Mouse (Mus musculus) embryonic stem cell, embryonic (primary cell): Measurements from ENCODE around the gene Mdm2.

Experiments
- CTCF ChIA-PET, 4 experiments: fragments of 300-600 bp in 2 of 4; fragments of 350-600 bp in 2 of 4; sonication (Branson Sonifier 250); formaldehyde crosslinking; loops; one replicate each; lab custom pipeline; 2022; ENCODE audit warnings: inconsistent platforms in 2 of 4; lab: Charles Lee
- POLR2A ChIA-PET, 4 experiments: fragments of 300-600 bp in 2 of 4; fragments of 350-600 bp in 2 of 4; sonication (Branson Sonifier 250); formaldehyde crosslinking; loops; one replicate each; lab custom pipeline; 2022; ENCODE audit warnings: antibody characterized with exemption in 4 of 4, inconsistent platforms in 1 of 4; lab: Charles Lee

The Mdm2 gene

DNA sequence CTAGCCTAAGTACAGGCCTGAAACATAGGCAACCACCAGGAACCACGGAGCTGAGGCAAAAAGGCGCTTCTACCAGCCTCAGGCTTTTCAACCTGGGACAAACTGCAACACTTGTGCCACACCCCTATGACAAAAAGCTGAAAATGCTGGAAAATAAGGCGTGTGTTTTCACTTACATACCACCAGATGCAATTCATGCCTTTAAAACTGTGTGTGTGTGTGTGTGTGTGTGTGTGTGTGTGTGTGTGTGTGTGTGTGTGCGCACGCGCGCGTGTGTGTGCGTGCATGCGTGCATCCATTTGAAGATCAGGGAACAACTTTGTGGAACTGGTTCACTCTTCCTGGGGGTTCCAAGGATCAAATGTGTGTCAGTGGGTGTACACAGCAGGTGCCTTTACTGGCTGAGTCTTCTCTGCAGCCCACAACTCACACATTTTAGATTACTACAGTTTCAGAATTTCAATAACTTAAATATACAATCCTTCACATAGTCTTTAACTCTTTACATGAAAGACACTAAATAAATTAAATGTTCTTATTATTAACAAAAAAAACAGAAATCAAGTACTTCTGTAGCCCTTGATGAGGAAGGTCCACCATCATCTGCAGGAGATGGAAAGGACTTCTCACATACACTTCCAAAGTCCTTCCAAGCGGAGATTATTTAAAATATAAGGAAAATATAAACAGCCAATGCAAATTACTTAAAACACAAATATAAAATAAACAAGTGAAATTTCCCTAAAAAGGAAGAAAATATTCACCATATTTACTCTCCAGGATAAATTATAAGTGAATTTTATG lies 21.1 kb downstream of the Mdm2 start:
- ChIA-PET POLR2A (interaction anchor here in 2 of 4 experiments (0.6 to 8.8 kb wide), 10 partner anchors 10 to 104 kb away, joined by 3 to 109 read pairs (median 5); partner anchors contain the start of gene Mdm2 (in 2 of the 2)), CTCF (interaction anchor here (0.6 to 1.7 kb wide), 10 partner anchors 10 to 474 kb away, joined by 3 to 5 read pairs (median 3); partner anchors contain the start of gene Mdm1 (in 1 of the 4))

DNA sequence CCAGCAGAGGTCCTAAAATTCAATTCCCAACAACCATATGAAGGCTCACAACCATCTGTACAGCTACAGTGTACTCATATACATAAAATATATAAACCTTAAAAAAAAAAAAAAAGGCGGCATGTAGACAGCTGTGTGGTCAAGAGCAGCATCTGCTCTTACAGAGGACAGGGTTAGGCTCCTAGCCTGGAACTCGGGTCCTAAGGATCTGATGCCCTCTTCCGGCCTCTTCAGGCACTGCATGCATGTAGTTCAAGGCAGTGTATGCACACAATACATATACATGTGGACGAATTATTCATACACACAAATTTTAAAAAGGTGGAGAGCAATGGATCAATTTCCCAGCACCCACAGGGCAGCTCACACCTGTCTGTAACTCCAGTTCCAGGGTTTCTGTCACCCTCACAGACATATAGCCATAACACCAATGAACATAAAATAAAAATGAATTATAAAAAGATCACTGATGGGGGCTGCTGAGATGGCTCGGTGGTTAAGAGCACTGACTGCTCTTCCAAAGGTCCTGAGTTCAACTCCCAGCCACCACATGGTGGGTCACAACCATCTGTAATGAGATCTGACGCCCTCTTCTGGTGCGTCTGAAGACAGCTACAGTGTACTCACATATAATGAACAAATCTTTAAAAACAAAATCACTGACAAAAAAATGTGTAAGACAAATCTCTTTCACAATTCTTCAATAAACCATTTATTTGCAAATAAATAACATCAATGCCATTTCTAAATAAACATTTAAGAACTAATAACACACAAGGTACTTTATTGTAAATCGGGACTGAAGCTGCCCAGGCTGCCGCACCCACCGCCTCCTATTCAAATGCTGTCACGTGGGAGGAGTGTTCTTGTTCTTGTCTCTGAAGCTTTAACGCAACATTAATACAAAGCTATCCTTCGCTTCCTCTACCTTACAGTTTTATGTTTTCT lies 22.1 kb downstream of the Mdm2 start:
- POLR2A ChIA-PET, result interaction anchor here in 3 of 4 experiments (0.5 to 8.8 kb wide), 17 partner anchors 11 to 625 kb away, joined by 3 to 109 read pairs (median 5); partner anchors contain the start of genes Mdm2 (in 2 of the 3) and Cct2 (in 1 of the 3)
- CTCF ChIA-PET, result interaction anchor here (0.5 to 1.7 kb wide), 24 partner anchors 11 to 483 kb away, joined by 3 to 7 read pairs (median 3); partner anchors contain the start of gene Mdm1 (in 1 of the 4)

DNA sequence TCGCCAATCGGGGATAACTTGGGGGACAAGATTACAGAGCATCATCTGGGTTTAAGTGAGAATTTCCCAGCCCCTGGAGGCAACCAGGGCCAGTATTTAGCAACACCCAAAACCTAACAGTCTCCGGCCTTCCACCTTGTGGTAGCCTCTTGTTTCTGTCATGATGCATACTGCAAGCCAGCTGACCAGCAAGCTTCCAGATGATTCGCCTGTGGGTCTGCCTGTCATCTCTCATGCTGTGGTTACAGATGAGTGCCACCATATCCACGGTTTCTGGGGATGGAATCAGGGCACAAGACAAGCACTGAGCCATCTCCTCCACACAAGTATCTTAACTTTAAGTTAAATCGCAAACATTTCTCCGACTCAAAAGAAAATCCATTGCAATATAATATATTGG lies 23.0 kb downstream of the Mdm2 start:
- ChIA-PET POLR2A (interaction anchor here in 3 of 4 experiments (0.5 to 8.8 kb wide), 12 partner anchors 14 to 624 kb away, joined by 3 to 109 read pairs (median 6); partner anchors contain the start of genes Mdm2 (in 2 of the 3) and Cct2 (in 1 of the 3)), CTCF (interaction anchor here in 3 of 4 experiments (0.5 to 1.7 kb wide), 14 partner anchors 13 to 253 kb away, joined by 3 to 7 read pairs (median 3); no protein-coding TSS in a partner anchor)

DNA sequence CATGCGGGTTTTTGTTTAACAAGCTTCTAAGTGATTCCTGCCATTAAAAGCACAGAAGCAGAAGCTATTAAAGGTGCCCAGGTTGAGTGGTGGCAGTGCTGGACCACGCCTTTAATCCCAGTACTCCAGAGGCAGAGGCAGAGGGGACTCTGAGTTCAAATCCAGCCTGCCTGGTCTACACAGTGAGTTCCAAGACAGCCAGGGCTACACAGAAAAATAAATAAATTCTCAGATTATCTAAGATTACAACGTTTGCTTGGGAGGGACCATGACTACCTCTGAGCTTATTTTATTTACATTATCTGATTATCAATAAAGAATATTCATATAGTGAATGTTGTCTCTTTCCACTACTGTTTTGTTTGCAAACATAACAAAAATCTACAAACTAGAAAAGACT lies 23.5 kb downstream of the Mdm2 start:
- CTCF ChIA-PET, result interaction anchor here in 2 of 4 experiments (0.6 to 1.5 kb wide), 3 partner anchors 17 to 65 kb away, joined by 3 to 4 read pairs (median 3); no protein-coding TSS in a partner anchor
- POLR2A ChIA-PET, result interaction anchor here (0.7 to 8.8 kb wide), 12 partner anchors 8 to 231 kb away, joined by 3 to 109 read pairs (median 4); partner anchors contain the start of genes Mdm2 (in 1 of the 4) and Nup107 (in 1 of the 4)

DNA sequence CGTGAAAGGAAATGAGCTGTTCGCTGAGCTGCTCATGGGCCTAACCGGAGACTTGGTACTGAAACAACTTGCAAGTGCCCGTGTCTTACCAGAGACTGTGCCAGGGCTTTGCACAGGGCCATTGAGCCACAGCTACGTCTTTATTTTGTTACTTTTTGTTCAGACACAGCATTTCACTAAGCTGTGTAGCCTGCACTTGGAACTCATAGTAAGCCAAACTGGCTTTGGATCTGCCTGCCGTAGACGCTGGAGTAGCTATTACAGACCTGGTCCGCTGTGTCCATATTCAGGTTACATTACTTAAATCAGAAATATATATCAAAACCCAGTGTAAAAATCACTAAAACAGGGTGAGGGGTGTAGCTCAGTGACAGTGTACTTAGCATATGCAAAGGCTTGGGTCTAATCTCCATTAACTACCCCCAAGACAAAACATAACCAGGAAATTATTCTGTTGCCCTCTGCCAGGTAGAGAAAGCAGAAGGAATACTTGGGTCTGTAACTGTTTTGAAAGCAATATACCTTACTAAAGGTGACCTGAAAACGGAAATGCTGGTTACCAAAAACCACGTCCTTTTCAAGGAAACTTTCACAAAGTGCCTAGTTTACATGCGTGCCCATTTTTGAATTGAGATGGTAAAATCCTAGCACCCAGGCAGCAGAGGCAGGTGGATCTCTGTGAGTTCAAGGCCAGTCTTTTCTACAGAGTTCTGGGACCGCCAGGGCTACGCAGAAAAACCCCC lies 24.5 kb downstream of the Mdm2 start:
- POLR2A ChIA-PET, result interaction anchor here in 3 of 4 experiments (0.8 to 8.8 kb wide), 14 partner anchors 9 to 462 kb away, joined by 3 to 109 read pairs (median 5); partner anchors contain the start of genes Mdm2 (in 1 of the 3), Nup107 (in 1 of the 3) and Yeats4 (in 1 of the 3)
- CTCF ChIA-PET, result interaction anchor here in 2 of 4 experiments (0.6 to 0.9 kb wide), 2 partner anchors 9 to 317 kb away, joined by 3 to 15 read pairs; no protein-coding TSS in a partner anchor

DNA sequence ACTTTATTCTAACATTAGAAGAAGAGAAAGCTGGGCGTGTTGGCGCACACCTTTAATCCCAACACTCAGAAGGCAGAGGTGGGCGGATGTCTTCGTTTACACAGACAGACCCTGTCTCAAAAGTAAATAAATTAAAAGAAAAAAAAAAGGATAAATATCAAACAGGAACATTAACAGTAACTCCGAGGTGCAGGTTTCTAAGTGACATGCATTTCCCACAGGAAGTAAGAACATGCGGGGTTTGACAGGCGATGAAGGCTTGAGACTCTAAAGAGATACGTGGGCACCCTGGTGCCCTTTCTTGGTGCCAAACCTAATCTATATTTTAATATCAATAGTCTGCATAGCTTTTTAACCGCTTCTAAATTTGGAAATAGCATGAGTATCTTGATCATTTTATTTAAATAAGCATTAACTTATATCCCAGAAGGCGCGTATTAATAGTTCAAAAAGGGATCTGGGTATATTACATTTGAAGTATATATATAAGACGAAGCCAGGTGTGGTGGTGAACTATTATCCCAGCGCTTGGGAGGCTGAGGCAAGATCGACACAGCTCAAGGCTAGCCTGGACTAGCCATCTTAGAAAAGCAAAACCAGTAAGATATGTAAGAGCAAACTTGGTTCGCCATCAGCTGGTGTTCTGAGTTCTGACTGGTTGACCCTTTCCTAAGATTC lies 25.2 kb downstream of the Mdm2 start:
- ChIA-PET CTCF (interaction anchor here in 2 of 4 experiments (0.6 to 1.0 kb wide), 4 partner anchors 9 to 316 kb away, joined by 3 to 15 read pairs (median 4); no protein-coding TSS in a partner anchor), POLR2A (interaction anchor here in 2 of 4 experiments (0.6 to 8.8 kb wide), 17 partner anchors 8 to 461 kb away, joined by 3 to 109 read pairs (median 5); partner anchors contain the start of genes Mdm2 (in 1 of the 2), Nup107 (in 1 of the 2) and Yeats4 (in 1 of the 2))

DNA sequence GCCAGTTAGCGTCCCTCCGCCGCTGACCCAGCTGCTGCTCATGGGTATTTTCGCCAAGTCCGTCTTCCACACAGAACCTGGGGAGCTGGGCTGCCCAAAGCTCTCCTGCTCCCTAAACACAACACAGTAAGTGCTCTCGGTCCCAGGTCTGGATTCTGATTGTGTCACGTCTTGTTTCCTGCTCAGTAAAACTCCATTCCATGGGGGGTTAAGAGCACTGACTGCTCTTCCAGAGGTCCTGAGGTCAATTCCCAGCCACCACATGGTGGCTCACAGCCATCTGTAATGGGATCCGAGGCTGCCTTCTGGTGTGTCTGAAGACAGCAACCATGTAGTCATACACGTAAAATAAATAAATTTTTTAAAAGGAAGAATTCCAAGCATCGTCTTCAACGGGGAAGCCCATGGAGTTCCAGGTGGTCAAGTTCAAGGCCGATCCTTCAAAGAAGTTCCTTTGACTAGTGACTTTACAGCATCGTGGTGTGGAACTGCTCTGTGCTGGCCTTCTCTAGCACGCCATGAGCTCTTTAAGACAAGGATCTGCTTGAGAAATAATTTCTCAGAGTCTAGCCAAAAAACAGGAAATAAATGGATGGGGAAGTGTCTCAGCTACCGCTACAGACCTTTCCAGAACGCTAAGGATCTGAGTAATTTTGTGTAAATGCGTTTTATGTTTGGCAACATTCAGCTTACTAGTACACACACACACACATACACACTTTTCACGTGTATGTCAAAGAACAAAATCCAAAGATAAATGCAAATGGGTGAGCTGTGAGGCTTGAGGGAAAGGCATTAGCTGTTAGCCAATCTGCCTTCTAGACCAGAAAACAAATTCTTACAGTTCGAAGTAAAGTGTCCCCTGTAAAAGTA lies 26.0 kb downstream of the Mdm2 start:
- POLR2A ChIA-PET, result interaction anchor here in 3 of 4 experiments (0.5 to 8.8 kb wide), 15 partner anchors 9 to 229 kb away, joined by 3 to 109 read pairs (median 4); partner anchors contain the start of gene Cpm (in 1 of the 3)

DNA sequence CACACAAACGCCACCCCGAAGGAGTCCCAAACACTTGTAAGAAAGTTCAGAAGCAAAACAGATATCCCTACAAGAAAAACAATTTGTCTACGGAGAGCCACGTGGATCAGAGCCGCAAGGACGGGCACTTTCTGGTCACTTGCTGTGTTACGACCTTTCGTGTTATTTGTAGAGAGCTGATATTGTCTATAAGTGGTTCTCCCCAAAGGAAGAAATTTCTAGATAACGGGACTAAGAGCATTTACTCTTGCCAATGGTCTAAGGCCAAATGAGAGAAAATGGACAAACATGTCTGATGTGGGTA lies 26.9 kb downstream of the Mdm2 start:
- CTCF ChIA-PET, result interaction anchor here in 1 of 4 experiments (0.8 kb wide), 1 partner anchor 168 kb away, joined by 3 read pairs; no protein-coding TSS in a partner anchor
- POLR2A ChIA-PET, result interaction anchor here (0.5 to 8.8 kb wide), 10 partner anchors 10 to 167 kb away, joined by 3 to 109 read pairs (median 4); no protein-coding TSS in a partner anchor

More for the DNA sequence above, 26.0 kb downstream of the Mdm2 start:
- CTCF ChIA-PET, result interaction anchor here in 2 of 4 experiments (0.7 to 1.0 kb wide), 5 partner anchors 8 to 169 kb away, joined by 3 to 6 read pairs (median 3); no protein-coding TSS in a partner anchor

DNA sequence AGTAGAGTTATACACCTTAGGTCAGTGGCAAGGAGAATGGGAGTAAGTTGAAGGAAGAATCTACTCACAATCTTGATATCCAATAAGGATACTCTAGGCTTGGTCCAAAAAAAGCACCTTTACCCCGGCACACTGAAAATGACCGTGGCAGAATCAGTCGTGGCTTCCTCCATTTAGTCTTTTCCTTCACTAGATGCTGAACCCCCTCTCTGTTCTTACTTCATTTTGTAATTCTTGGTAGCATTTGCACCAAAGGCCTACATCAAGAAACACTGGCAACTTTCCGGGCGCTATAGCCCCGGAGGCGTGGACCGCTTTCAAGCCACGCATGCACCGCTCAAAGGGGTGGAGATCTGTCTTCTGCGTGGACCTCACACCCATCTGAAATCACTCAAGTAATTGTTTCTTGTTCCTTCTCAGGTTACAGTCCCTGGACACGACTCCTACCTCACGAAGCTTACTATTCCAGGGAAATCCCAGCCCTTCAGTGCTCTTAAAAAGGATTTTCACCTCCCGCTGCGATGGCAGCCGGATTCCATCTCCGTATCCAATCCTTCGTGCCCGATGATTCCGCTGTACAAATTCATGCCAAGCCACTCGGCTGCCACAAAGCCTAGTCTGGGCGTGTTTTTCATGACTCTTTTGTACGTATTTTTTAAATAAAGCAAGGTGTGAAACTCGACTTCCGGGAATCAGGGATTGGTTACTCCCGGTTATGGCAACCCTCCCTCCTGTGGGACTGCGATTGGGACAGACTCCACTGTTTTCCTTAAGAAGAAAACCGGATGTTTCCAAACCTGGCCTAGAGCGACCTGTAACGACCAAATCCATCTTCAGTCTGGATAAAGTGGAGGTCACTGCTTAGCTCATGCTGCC lies 27.5 kb downstream of the Mdm2 start:
- CTCF ChIA-PET, result no interaction called here
- POLR2A ChIA-PET, result interaction anchor here in 3 of 4 experiments (0.5 to 8.8 kb wide), 8 partner anchors 10 to 167 kb away, joined by 3 to 109 read pairs (median 4); no protein-coding TSS in a partner anchor

DNA sequence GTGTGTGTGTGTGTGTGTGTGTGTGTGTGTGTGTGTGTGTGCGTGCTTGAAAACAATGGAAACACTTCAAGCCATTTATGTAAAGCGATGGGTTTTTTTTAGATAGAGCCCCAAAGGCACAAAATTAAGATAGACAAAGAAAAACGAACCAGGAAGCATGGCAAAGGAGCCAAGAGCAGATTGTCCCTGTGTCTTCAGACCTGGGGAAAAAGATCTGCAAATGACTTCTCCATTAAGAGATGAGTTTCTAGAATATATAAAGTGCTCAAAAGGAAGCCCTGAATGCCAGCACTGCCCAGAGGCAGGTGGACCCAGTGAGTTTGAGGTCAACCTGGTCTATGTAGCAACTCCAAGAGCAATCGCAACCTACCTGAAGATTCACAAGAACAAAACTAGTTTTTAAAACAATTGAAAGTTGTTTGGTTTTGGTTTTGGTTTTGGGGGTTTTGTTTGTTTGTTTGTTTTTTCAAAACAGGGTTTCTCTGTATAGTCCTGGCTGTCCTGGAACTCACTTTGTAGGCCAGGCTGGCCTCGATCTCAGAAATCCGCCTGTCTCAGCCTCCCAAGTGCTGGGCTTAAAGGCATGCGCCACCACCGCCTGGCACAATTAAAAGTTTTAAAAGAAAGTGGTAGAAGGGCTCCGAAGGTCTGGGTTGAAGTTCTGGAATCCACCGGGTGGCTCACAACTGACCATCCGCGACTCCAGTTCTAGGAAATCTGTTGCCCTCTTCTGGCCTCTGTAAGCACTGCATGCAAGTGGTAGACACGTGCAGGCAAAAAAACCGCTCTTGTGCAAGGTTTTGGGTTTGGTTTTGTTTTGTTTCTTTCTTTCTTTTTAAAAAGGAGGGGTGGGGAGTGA lies 28.3 kb downstream of the Mdm2 start:
- CTCF ChIA-PET, result interaction anchor here in 1 of 4 experiments (0.6 kb wide), 1 partner anchor 285 kb away, joined by 4 read pairs; no protein-coding TSS in a partner anchor
- POLR2A ChIA-PET, result interaction anchor here in 1 of 4 experiments (1.4 to 8.8 kb wide), 3 partner anchors 19 to 20 kb away, joined by 3 to 109 read pairs (median 3); no protein-coding TSS in a partner anchor

DNA sequence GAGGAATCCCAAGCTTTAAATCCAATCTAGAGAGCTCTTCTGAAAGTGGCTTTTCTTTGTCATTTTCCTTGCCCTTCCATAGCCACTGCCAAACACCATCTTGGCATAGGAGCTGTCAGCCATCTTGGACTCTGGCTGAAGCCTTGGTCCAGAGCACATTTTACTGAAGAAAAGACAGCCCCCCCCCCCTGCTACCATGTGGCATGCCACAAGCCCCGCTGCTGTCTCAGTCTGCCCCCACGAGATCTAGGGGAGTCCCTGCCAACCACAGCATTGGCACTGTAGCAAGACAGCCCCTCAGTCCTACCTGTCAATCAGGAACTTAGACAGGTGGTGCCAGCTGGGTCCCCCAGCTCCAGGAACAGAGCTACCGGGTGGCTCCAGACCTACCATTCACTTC lies 29.0 kb downstream of the Mdm2 start:
- ChIA-PET CTCF (interaction anchor here (0.6 to 0.7 kb wide), 8 partner anchors 14 to 833 kb away, joined by 3 to 11 read pairs (median 4); no protein-coding TSS in a partner anchor), POLR2A (interaction anchor here in 1 of 4 experiments (0.6 to 1.4 kb wide), 2 partner anchors 19 to 166 kb away, joined by 3 to 5 read pairs; no protein-coding TSS in a partner anchor)

DNA sequence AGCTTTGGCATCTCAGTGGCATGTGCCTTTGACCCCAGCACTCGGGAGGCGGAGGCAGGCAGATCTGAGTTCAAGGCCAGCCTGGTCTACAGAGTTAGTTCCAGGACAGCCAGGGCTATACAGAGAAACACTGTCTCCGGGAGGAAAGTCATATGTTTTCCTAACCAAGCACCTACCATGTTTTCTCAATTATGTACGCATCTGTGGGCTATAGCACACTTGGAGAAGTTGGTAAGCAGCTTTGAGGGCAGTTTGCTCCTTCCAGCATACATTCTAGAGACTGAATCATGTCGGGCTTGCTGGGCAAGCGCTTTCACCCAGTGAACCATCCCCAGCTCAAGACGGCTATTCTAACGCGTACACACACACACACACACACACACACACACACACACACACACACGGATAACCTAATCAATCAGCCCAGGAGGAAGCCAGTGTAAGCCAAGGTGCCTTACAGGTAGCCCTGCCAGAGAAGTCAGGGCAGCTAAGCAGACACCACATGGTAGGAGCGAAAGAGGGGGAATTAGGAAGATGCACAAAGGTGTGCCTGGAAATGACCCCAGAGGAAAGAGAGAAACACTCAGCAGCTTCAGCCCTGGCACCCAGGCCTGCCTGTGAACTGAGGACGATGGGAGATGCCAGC lies 29.6 kb downstream of the Mdm2 start:
- POLR2A ChIA-PET, result interaction anchor here in 1 of 4 experiments (0.6 to 1.4 kb wide), 3 partner anchors 18 to 224 kb away, joined by 3 to 5 read pairs (median 3); no protein-coding TSS in a partner anchor
- CTCF ChIA-PET, result interaction anchor here (0.6 to 0.7 kb wide), 11 partner anchors 13 to 833 kb away, joined by 3 to 11 read pairs (median 4); no protein-coding TSS in a partner anchor
